Mouse (Mus musculus): Measurements from ENCODE around the gene Syne4.

Gene Syne4

DNA sequence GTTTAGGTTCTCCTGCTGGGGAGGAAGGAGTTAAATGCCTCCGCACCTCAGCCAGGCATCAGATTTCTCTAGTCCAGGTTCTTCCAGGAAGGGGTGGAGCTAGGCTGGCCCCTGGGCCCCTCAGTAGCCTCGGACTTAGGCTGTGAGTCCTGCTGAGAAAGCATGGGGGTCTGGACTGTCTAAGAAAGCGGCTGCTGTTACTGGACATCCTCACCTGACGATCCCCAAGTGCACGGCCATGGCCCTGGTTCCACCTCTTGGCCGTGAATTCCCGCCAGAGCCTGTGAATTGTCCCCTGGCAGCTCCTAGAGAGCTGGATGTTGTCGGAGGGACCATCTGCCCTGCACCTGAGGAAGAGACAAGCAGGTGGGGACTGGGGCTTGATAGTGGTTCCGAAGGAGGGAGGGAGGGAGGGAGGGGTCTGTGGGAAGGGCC lies at the start of gene Syne4:
Gene Syne4, plus strand, starts transcription at position 87 of the 435 bp plus-strand sequence.
- no peak for DNase-seq (ENCODE audit: low read depth, low spot score)

DNA sequence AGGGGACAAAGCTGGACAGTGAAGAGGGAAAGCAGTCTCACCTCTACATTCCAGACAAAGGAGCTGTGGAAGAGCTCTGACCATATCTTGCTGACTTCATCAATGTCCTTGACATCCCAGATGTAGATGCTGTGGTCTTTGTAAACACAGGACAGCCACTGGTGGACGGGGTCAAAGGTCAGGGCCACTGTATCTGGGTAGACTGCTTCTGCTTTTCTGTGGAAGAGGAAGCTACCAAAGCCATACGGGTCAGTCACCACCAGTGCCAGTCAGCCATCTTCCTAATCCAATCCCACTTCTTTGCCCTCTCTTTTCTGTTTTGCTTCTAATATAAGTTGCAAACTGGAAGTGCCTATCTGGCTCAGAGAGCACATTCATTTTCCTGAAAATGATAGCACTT lies 49.6 kb upstream of the Syne4 start:
- no peak for DNase-seq (ENCODE audit: low read depth, low spot score)

DNA sequence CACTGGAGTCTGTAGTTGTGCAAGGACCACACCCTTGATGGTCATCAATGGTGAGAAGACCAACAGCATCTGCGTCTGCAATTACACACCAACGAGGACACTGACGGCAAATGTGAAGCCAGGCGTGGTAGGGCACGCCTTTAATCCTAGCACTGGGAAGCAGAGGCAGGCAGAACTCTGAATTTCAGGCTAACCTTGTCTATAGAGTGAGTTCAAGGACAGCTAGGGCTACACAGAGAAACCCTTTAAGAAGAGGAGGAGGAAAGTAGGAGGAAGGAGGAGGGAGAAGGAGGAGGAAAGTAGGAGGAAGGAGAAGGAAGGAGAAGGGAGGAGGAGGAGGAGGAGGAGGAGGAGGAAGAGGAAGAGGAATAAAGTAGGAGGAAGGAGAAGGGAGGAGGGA lies 49.1 kb upstream of the Syne4 start:
- DNase-seq (ENCODE audit: low read depth, low spot score) = no peak

DNA sequence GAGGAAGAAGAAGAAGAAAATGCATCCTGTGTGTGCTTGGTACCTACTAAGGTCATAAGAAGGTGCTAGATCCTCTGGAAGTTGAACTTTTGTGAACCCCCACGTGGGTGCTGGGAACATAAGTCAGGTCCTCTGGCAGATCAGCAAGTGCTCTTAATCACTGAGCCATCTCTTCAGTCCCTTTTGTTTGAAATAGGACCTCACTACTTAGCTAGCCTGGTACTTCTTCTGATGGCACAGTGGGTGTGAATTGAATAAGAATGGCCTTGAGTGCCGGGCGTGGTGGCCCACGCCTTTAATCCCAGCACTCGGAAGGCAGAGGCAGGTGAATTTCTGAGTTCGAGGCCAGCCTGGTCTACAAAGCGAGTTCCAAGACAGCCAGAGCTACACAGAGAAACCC lies 48.7 kb upstream of the Syne4 start:
- no peak for DNase-seq (ENCODE audit: low read depth, low spot score)

DNA sequence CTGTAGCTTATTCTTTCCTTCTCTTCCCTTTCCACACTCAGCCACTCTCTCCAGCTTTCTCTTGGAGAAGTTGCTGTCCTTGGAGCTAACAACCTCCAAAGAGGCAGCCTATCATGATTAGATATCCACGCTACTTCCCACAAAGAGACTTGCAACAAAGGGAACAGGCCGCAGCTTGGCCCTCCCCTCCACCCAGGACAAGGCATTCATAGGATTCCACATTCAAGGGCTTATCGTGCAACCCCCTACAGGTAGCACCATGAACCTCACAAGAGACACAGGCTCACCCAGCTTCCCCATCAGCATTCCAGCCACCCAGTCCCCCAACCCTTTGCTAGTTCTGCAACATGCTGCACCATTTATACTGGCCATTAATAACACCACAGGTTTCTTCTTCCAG lies 47.8 kb upstream of the Syne4 start:
- no peak for DNase-seq (ENCODE audit: low read depth, low spot score)

DNA sequence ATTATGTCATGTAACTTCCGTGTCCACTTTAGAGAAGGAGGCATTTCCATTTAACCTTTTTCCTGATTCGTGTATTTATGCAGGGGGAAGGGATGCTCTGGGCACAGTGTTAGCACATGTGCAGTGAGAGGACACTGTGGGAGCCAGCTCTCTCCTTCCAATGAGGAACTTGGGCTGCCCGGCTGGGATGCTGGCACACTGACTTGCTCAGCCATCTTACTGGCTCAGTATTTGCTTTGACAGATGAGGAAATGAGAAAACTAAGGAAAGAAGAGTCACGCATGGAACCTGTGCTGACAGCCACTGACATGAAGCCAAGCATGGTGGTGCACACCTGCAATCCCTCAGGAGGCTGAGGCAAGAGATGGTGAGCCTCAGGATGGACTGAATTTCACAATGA lies 45.0 kb upstream of the Syne4 start:
- no peak for DNase-seq (ENCODE audit: low read depth, low spot score)

DNA sequence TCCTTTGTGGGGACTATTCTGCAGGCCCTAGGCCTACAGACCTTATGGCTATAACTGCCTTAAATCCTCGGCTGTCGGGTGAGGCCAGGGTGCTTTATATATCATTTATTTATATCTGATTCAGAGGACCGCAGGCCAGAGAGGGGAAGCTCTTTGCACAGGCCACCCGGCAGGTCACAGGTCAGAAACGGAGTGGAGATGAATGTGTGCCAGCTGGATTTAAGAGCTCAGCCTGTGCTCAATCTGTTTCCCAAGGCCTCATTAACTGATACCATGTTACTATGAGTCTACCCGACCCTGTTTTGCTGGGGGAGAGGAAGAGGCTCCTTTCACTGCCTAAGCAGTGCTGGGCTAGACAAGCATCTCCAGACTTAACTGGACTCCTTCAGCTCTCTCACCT lies 40.2 kb upstream of the Syne4 start:
- DNase-seq (ENCODE audit: low read depth, low spot score) = no peak

DNA sequence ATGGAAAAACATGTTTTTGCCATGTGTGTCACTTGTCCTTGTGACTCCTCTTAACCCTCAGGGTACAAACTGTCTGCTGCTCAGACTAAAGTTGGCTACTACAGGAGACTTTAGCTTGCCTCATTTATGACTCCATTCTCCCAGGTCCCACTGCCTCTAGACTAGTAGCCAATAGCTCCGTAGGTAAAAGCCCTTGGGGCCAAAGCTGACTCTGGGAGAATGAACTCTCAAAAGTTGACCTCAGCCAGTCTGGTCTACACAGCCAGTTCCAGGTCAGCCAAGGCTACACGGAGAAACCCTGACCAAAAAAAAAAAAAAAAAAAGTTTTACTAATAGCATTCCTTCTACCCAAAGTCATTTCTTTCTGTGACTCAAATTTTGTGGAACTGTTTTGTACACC lies 35.7 kb upstream of the Syne4 start:
- DNase-seq (ENCODE audit: low read depth, low spot score) = no peak

DNA sequence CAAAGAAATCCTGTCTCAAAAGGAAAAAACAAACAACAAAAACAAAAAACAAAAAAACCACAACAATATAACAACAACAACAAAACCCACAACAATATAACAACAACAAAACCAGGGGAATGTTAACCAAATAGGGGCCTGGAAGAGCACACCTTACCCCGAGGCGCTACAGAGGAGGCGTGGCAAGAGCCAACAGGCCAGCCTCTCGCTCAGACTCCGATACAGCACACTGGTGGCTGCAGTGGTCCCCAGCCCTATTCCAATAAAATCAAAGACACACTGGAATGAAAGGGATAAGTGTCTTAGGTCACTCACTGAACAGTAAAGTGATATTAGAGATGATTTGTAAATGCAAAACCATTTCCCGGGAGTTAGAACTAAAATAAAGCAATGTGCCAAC lies 35.1 kb upstream of the Syne4 start:
- DNase-seq (ENCODE audit: low read depth, low spot score) = no peak

DNA sequence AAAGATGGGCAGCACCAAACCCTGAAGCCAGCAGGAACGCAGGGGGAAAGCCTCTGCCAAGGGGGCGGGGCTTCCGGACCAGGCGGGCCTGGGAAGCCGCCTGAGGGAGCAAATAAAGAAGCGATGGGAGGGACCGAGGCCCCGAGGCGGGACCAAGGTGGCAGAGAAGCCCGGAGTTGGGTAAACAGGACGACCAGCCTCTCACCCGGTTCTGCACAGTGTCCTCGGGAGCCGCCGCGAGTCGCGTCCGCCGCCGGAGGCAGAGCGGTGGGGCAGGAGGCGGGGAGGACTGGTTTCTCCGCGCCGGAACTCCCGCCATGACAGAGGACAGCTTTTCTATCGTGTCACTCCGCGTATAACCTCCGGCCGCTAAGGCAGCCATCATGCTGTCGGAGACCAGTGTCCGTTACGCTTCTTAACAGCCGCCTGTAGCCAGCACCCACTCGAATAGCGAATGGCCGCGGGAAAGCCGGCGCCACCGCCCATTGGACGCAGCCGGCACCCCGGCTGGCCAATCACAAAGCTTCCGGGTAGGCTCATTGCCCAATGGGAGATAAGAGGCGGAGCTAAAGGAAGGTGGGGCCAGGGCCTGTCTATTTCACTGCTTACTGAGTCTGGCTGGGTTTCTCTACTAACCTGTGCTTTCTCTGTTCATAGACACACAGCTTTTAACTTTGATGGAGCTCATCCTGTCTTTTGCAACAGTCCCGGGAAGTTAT lies 34.5 kb upstream of the Syne4 start, which contains the start of the genes Thap8 and Wdr62:
Gene Thap8, plus strand, starts transcription at position 144 of the 719 bp plus-strand sequence.
Gene Wdr62, minus strand, starts transcription at position 469 of the 719 bp plus-strand sequence.
- peak; percentile 91 for DNase-seq (ENCODE audit: low read depth, low spot score)

DNA sequence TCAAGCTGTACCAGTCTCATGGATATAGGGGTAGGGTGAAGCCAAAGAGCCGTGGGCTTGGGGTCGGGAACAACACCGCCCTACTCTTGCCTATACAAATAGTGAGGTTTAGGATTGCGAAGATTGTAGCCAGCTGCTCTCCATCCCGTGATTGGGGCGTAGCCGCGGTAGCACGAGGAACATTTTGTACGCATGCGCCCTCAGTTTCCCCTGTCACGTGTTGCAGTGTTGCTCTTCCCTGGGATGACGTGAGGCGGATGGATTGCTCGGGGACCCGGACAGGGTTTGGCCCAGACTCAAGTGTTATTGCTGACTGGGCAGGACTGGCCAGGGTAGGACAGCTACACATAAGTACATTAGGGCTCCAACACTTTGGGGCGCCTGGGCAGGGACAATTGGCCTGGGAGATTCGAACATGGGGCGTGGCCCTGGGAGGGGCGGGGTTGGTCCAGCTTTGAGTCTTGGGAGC lies 33.9 kb upstream of the Syne4 start:
- DNase-seq (ENCODE audit: low read depth, low spot score) = peak; percentile 73

DNA sequence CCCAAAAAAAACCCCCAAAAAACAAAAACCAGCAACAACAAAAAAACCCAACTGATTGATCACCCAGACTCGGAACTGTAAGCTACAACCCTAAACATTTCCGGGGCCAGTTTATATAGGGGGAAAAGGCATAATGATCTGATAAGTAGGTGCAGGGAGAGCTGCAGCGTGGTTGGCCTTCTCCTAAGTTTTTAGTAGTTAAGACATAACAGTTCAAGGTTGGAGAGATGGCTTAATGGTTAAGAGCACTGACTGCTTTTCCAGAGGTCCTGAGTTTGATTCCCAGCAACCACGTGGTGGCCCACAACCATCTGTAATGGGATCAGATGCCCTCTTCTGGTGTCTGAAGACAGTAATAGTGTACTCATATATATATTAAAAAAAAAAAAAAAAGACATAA lies 33.1 kb upstream of the Syne4 start:
- no peak for DNase-seq (ENCODE audit: low read depth, low spot score)

DNA sequence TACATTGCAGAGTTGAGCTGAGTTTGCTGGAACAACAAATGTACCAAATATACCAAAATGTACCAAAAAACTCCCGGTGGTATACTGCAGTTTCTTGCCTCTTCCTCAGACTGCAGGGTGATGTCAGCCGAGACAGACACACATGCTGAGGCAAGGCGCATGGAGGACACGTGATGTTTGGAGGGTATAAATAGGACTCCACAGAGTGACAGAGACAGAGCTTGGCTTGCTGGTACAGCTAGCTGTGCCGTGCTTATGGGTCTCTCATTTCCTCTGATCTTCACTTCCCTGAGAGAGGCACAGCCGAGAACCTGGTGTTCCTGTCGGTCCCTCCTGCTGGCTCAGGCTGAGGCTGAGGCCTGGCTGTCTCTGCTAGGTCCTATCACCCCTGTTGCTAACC lies 31.9 kb upstream of the Syne4 start:
- no peak for DNase-seq (ENCODE audit: low read depth, low spot score)

DNA sequence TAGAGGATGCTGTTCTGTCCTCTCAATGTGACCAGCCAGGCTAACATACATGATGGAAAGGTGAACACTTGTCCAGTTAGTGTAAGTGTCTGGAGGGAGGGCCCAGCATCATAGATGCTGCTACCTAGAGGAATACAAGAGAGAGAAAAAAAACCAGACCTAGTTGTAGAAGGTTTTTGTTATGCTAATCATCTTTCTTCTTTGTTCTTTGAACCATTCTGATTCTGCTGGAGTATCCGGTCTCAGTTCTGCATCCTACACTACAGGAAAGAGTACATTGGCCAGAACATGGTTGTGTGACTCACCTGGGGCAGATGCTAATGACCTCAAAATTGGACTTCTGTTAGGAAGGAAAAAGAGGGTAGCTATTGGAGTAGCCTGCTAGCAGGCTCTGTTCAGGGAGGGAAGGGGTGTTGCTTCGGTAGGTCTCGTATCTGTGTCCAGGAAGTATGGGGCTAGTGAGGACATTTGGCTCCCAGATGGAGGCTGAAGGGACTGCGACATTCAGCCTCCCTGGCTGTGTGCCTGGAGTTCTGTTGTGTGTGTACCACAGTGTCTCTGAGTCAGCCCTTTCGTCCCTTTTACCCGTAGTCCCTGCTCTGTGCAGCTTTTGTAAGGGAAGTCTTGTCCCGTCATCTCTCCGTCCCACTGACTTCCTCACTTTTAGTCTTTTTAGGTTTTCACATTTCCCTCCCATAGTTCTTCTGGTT lies 27.8 kb upstream of the Syne4 start:
- no peak for DNase-seq (ENCODE audit: low read depth, low spot score)

DNA sequence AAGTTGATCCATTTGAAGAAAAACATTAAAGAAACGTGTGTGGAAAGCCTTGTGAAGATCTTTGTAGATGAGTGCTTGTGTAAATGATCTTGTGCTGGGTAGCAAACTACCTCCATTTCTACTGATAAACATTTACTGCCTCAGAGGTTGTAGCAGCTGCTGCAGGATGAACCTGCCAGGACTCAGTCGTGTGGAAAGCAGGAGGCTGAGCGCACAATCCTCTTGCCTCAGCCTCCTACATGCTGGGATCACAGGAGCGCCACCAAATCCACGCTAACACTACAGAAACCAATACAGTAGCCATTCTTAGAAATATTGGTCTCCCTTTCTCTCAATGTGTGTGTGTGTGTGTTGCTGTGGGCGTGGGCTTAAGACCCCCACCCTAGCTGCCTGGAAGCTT lies 26.6 kb upstream of the Syne4 start:
- no peak for DNase-seq (ENCODE audit: low read depth, low spot score)

DNA sequence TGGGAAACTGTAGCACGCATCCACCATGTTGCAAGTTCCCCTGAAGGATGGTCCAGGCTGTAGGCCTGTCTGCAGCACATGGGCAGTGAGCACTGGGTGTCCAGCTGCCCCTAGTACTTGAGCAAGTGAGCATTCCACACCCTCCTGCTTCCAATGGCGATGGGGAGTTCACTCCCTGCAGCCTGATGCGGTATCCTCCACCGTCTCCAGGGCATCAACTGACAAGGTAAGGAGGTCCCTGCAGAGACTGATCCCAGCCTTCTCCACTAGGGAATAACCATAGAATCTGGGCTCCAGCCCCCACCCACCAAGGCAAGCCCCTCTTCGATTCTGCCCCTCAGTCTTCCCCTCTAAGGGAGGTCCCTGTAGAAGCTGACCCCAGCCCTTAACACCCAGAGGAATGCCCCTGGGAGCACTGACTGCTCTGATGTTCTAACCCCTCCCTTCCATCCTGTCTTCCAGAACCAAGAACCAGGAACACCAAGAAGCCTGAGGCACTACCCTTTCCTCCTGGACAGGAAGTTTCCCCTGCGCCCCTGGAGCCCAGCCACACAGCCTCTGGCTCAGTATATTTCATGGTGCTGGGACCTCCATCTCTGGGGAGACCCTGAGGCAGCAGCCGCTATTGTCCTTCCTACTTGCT lies 25.4 kb upstream of the Syne4 start:
- DNase-seq (ENCODE audit: low read depth, low spot score) = no peak

DNA sequence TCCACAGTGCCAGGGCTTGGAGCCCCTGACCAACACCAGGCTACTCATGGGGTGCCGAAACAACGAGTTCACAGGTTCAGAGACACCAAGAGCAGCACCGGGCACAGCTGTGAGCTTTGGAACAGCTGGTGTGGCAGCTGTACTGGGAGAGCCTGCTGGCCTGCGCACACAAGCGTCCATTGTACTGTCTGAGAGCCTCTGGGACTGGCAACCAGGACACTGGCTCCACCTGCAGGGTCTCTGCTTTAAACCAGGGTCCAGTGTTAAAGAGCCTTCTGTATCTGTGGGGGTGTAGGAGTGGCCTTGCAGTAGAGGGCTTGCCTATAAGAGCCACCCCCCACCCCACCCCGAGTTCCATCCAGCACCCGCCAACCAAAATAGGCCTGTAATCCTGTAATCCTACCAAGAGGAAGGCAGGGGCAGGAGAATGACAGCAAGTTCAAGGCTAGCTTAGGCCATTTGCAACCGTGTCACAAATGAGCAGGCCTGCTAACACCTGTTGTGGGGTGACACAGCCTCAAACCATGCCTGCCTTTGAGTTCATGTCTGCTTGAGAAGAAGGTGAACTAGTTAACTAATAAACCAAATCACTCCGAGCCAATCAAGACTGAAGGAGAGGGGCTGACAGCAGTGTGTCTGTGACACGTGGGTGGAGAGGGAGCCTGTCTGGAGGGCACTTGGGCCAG lies 24.8 kb upstream of the Syne4 start:
- DNase-seq (ENCODE audit: low read depth, low spot score) = no peak

DNA sequence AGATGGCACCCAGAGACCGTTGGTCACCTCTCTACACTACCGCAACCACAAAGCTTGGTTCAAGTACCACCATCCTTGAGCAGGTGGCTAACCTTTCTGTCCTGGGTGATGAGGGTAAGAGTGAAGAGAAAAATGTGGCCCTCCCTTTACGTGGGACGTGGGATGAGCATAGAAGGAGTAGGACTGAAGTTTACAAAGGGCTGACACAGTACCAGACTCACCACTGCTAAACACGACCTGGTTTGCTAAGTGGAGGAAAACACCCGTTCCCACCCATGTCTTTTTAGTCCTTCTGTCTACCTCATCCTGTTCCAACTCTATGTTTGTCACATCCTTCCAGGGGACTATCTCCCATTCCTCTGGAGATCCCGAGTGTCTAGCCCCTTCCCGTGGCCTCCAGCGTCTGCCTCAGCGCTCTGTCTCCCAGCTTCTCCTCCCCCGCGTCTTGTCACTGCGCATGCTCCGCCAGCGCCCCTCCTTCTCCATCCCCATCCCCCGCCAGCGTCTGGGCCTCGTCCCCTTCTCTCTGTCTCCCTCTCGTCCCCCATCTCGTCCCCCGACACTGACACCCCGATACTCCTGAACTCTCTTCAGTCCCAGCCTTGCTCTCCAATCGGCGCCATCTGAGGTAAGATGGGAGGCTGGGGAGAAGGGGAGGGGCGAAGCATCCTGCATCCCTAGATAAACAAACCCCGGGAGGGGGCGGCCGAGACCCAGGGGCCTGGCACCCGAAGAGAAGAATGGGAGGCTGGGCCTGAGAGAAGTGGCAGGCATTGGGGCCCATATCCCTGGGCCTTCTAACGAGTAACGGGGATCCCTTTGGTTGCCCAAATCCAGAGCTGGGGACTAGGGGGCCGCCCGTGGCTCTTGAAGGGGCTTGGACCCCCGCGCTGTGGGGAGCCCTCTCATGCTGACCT lies 23.1 kb upstream of the Syne4 start, which contains the start of gene Clip3:
Gene Clip3, plus strand, starts transcription at position 514 of the 917 bp plus-strand sequence.
- DNase-seq (ENCODE audit: low read depth, low spot score) = no peak

DNA sequence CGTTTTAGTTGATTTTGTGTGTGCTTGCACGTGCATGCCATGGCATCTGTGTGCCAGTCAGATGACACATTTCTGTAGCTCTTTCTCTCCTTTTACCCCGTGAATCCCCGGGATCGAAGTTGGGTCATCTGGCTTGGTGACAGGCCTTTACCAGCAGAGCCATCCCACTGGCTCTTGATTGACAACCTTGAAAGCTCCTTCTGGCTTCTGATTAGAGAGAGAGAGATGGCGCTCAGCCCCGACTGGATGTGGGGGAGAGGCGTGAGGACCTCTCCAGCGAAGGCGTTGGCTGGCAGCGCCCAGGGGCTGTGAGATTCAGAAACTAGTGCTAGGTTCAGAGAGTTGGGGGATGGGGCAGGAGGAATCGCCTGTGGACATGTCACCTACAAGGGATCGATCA lies 20.8 kb upstream of the Syne4 start:
- DNase-seq (ENCODE audit: low read depth, low spot score) = no peak

DNA sequence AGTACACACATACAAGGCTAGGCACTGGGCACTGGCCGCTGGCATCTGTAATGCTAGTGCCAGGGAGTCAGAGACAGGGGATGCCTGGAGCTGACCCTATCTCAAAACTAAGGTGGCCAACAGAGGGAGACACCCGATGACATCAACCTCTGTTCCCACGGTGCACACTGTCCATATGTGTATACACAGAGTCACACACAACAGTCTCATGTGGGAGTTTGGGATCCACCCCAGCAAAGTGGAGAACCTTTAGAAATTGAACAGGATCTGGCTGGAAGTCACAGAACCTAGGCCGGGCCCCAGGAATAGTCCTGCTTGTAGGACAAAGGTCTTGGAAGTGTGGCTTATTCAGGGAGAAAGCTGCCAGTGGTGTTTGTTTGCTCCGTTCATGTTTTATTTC lies 20.3 kb upstream of the Syne4 start:
- DNase-seq (ENCODE audit: low read depth, low spot score) = no peak

DNA sequence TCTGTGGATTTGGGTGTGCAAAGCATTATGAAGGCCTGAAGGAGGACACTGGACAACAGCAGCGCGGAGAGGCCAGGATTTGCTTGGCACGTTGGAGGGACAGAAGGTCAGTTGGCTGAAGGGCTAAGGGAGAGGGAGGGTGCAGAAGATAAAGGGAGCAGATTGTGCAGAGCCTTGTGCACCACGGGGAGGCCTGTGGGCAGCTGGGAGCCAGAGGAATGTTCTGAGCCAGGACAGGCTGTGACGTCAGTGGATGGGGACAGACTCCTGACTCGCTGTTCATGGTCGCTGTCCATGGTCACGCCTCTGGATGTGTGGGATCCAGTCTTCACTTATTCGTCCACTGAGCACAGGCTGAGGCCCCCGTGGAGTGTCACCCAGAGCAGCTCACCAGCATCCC lies 19.5 kb upstream of the Syne4 start:
- DNase-seq (ENCODE audit: low read depth, low spot score) = no peak

Measured in c-Kit-negative CD71-positive TER-119-positive erythroid progenitor cells, embryonic 14.5 days (primary cell).